Mouse (Mus musculus) cerebellum, postnatal 10 days (tissue): ENCODE results near the gene Xrn1.
"Not testable (repeated sequence)": the region's sequence is repeated elsewhere in the genome, so short reads cannot be mapped to it uniquely, and the experiment has no call there.

Experiments used
- DNase-seq, 2 experiments: peaks; one replicate each; pipeline ENCODE4 v3.0.0; 2021; ENCODE audit warnings: mixed read lengths in 2 of 2

Xrn1 gene

DNA sequence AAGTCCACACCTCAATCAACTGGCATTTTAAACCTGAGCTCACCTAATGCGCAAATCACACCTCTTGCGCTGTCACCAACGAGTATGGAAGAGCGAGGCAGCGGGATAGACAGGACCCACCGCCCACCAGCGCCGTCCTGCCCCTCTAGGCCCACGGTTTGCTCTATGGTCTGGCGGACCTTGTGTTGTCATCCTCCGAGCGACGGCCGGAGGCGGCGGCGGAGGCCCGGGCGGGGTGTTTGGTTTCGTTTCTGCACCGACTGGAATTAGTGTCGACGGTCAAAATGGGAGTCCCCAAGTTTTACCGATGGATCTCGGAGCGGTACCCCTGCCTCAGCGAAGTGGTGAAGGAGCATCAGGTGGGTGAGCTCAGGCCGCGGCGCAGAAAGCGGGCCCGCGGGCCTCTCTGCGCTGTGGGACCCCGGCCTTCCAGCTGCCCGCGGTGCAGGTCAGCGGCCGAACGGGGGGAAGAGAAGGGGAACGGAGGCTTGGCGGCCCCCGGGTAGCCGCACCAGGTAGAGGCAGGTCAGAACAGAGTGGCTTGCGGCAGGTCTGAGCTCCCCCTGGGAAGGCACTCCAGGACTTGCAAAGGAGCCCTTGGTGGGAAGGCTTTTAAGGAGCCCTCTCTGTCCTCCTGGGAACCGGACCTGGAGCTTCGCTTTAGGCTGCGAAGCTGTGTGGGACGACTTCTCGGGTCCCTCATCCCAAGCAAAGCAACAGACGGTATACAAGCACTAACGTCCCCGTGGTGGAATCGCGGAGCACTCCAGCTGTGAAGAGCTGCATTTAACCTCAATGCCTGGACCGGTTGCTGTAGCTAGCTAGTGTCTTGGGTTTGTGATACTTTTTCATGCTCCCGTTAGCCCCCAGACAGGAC is at the start of gene Xrn1:
TSS of gene Xrn1 (plus strand) at position 176 of the 877 bp plus-strand sequence.
- DNase-seq, result peak; percentile 91 to 95

- no peak for DNase-seq
These were observed 21.7 kb upstream of the Xrn1 start for GRCm38 (mm10) chr9:95932855-95933254.

DNA sequence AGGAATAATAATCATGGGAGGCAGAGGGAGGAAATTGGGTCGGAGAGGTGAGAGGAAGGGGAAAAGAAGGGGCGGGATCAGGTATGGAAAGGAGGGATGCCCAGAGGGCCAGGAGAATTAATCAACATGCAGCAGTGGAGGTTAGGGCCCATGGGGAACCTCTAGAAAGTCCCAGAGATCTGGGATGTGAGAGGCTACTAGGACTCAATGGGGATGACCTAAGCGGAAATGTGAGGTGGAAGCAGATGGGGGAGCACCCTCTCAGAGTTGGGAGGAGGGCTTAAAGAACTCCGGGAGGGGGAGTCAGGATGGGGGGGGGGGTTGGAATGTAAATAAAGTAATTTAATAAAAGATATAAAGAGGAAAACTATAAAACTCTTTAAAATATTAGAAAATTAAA is 902 bp upstream of the Xrn1 start:
- peak in 1 of 2 experiments; percentile 10 for DNase-seq

- DNase-seq, result peak; percentile 60 to 71
These were observed 355 bp upstream of the Xrn1 start for GRCm38 (mm10) chr9:95954226-95954584.

- DNase-seq, result no peak
These were observed 3.1 kb downstream of the Xrn1 start for GRCm38 (mm10) chr9:95957611-95958010.

DNA sequence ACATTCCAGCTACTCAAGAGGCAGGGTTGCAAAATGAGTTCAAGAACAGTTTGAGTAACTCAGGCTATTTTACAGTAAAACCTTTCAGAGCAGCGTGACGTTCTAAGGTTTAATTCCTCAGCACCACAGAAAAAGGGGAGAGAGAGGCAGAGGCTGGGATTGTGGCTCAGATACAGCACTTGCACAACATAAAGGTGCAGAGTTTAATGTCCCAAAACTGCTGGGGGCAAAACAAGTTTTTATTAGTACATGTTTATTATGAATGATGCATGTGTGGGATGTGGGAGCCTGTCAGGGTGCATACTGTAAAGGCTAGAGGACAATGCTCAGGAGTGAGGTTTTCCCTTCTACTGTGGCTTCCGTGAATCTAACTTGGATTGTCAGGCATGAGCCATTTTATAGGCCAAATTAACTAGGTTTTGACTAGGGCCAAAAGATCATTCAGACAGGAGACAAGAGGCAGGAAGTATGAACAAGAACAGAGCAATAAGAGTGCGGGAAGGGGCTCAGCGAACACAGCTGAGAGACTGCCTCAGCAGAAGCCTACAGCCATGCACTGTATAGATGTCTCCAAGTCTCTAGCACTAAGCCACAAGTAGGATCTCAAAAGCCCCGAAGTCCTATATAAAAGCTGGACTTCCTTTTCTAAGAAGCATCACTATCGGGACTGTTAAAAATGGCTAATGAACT is 3.6 kb downstream of the Xrn1 start:
- no peak for DNase-seq

DNA sequence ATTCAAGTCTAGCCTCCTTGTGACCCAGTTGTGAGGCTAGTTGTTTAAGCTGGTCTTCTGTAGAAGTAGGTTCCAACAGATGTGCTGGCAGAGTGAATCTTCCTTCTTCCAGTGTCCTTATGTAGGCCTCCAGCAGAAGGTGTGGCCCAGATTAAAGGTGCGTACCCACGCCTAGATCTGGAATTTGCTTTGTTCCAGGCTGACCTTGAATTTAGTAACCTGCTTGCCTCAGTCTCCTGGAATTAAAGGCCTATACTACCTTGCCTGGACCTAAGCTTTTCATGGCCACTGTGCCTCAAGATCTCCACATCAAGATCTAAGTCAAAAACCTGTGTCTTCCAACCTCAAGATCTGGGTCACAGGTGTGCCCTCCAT is 4.2 kb downstream of the Xrn1 start:
- DNase-seq, result not testable (repeated sequence)

GRCm38 (mm10) chr9:95959246-95959645 is 4.7 kb downstream of the Xrn1 start:
- DNase-seq, result no peak

DNA sequence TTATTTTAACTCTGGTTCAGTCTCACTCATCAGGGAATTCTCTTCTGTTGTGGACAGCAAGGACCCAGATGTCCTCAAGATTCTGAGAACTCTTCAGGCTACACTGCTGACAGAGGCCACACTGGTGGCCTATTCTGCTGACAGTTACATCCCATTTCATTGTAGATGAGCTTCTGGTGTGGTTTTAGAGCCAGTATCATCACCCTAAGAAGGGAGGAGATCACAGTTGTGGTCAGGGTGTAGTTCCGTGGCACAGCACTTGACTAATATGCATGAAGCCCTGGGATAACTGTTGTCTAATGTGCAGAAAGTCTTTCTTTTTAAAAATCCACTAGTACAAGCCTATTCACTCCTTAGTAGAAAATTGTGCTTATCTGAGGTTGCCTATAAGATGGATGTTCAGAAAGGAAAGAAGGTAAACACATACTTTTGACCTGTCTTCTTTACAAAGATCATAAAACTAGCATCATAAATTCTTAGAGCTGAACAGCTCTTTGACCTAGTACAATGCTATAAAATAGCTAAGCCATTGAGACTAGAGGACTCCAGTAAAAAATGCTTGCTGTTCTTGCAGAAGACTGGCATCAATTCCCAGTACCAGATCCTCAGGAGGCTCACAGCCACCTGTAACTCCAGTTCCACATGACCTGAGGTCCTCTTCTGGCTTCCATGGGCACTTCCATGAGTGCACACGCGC is 5.3 kb downstream of the Xrn1 start:
- DNase-seq, result no peak

GRCm38 (mm10) chr9:95961058-95961457 is 6.5 kb downstream of the Xrn1 start:
- no peak for DNase-seq

DNA sequence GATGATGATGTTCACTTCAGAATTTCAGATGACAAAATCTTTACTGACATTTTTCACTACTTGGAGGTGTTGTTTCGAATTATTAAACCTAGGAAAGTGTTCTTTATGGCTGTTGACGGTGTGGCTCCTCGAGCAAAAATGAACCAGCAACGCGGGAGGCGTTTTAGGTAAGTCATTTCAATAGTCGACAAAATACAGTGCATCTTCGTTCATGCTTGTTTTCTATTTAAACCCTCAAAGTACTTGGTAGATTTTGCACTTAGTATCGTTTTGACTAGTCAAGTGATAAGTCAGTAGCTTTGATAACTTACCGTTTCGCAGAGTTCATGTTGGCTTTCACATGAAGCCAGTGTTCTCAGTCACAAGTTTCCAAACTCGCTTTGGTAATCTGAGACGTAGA is 9.5 kb downstream of the Xrn1 start:
- DNase-seq, result no peak

DNA sequence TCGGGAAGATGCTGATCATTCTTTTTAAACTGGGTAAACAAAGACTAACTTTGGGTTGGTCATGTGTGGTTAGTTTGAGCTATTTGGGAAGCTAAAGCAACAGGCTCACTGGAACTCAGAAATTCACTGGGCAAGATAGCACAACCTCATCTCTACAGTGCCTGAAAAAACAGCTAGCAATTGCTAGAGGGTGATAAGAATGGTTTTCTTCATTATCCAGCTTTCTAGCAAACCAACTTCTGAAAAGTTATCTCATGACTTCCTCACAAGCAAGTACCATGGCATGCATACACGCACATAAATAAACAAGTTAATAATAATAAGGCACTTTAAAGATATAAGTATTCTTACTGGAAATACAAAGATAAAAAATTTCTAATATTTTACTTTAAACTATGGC is 23.7 kb downstream of the Xrn1 start:
- no peak for DNase-seq

DNA sequence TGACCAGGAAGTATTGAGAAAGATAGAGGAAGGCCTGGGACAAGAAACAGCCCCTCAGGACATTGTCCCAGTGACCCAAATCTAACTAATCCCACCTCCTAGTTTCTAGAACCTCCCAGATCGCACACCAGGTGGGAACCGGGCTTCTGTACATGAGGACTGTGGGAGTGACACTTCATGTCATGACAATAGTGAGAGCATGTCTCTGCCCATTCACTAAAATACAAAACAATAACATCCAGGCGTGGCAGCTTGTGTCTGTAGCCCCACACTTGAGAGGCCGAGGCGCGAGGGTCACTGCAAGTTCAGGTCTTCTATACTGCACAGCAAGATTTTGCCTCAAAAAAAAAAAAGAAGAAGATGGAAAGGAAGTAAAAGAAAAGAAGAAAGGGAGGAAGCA is 25.3 kb downstream of the Xrn1 start:
- DNase-seq, result no peak

GRCm38 (mm10) chr9:95992255-95992654 is 37.7 kb downstream of the Xrn1 start:
- no peak for DNase-seq

- no peak for DNase-seq
These were observed 49.9 kb downstream of the Xrn1 start for GRCm38 (mm10) chr9:96004455-96004854.

DNA sequence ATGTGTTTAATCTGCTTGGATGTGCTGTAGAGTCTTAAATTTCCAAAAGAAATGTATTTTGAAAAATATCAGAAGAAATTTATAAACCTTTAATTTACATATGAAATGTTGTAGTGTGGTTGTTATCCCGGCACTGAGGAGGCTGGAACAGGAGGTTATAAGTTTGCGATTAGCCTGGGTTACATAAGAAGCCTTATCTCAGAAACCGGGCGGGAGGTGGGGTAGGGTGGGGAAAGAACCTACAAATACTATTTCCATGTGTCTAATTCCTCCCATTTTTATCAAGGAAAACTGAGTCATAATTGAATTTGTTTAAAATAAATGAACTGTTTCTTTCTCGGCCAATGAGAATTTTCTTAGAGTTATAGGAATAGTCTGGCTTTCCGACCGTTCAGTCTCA is 56.1 kb downstream of the Xrn1 start:
- no peak for DNase-seq

- no peak for DNase-seq
These were observed 69.4 kb downstream of the Xrn1 start for GRCm38 (mm10) chr9:96023921-96024320.

DNA sequence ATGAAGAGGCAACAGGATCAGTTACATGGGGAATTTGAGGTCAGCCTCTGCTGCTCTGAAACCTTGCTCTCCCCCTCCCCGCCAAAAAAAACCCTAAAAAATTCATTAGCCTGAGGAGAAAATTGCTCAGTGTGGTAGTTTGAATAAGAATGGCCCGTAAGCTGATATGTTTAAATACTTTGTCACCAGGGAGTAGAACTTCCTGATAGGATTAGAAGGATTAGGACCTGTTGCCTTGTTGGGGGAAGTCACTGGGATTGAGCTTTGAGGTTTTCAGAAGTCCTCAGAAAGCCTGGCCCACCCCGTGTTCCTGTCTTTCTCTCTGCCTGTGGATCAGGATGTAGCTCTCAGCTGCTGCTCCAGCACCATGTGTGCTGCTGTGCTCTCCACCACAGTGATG is 73.4 kb downstream of the Xrn1 start:
- no peak for DNase-seq

- DNase-seq, result peak; percentile 44 to 46
These were observed 74.3 kb downstream of the Xrn1 start for GRCm38 (mm10) chr9:96028818-96029217.

- no peak for DNase-seq
These were observed 75.3 kb downstream of the Xrn1 start for GRCm38 (mm10) chr9:96029886-96030285.

DNA sequence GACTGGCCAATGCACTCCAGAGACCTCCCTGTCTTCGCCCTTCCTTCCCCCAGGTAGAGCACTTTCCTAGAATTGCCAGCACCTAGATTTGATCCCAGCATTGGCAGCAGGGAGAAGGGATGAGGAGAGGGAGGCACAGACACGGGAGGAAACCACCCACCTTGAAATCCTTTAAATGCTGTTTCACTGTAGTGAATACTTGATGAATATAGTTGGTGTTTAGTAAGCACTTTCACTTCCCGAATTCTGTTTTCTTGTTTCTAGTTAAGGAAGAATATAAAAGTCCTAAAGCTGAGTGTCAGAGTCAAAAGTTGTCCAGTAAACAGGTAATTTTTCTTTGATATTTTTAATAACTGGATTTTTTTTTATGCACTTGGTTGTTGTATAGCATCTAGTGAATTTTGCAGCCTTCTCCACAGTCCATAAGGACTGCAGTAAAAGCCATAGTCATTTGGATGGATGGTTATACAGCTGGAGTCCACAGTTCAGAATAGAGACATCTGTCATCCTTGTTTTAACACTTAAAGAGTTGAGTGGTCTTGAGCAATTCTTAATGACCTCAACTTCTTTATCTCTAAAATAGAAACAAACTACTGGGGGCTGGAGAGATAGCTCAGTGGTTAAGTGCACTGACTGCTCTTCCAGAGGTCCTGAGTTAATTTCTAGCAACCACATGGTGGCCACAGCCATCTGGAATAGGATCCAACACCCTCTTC is 81.0 kb downstream of the Xrn1 start:
- no peak for DNase-seq

- DNase-seq, result no peak
These were observed 89.7 kb downstream of the Xrn1 start for GRCm38 (mm10) chr9:96044214-96044613.

DNA sequence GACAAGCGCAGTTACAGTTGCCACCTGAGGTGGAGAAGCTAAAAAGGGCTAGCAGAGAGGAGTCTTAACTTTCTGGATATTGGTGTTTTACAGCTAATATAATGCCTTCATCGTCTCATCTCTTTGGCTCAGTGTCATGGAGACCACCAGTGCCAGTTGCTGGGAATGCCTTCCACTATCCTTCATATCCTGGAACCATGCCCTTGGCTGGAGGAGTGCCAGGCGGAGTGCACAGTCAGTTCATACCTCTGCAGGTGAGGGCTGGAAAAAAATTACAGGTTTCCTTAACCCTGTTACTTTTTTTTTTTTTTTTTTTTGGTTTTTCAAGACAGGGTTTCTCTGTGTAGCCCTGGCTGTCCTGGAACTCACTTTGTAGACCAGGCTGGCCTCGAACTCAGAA is 96.9 kb downstream of the Xrn1 start:
- peak; percentile 54 to 63 for DNase-seq
